Comparison of ENCODE assay signal across 20 mouse cellular contexts in genomic region chr1:23261652-23262051, GRCm38 (mm10).
"Had no signal": no experiment of that assay in that cellular context is flagged by ENCODE, and none has a peak within 500 bp of the region (broad histone marks: within the 10 kb centered on the region; RNA-seq: fewer than 3 reads in every experiment).

No protein-coding gene starts in this region.

- H3K36me3 ChIP-seq: limb, embryonic 12.5 days; limb, embryonic 15.5 days; midbrain, embryonic 12.5 days; midbrain, embryonic 15.5 days; neural tube, embryonic 12.5 days; neural tube, embryonic 15.5 days; stomach, embryonic 15.5 days had no signal

- H3K4me3 ChIP-seq: limb, embryonic 12.5 days; limb, embryonic 15.5 days; midbrain, embryonic 12.5 days; midbrain, embryonic 15.5 days; neural tube, embryonic 12.5 days; neural tube, embryonic 15.5 days; stomach, embryonic 15.5 days had no signal

- H3K4me2 ChIP-seq: limb, embryonic 12.5 days; limb, embryonic 15.5 days; liver, embryonic 11.5 days; lung, embryonic 14.5 days; midbrain, embryonic 12.5 days; midbrain, embryonic 15.5 days; neural tube, embryonic 12.5 days; neural tube, embryonic 15.5 days; stomach, embryonic 15.5 days had no signal

- DNase-seq: left cerebral cortex, postnatal 4 days; liver, postnatal 0 days; lung, embryonic 14.5 days; right cerebral cortex, adult 18-20 months; right cerebral cortex, postnatal 14 days; spleen, adult 18-20 months; thymus, postnatal 25 days had no signal

- H3K9ac ChIP-seq: limb, embryonic 12.5 days; limb, embryonic 15.5 days; liver, embryonic 14.5 days; liver, postnatal 0 days; lung, embryonic 14.5 days; midbrain, embryonic 12.5 days; midbrain, embryonic 15.5 days; neural tube, embryonic 12.5 days; neural tube, embryonic 15.5 days; stomach, embryonic 15.5 days had no signal

- ATAC-seq: inflammation-experienced regulatory T-cells, adult 6 months; intestine, embryonic 16.5 days; liver, postnatal 0 days; lung, postnatal 0 days; midbrain, embryonic 15.5 days had no signal

- H3K27me3 ChIP-seq: limb, embryonic 12.5 days; limb, embryonic 15.5 days; midbrain, embryonic 12.5 days; midbrain, embryonic 15.5 days; neural tube, embryonic 12.5 days; neural tube, embryonic 15.5 days; stomach, embryonic 15.5 days had no signal

- H3K9me3 ChIP-seq: limb, embryonic 12.5 days; limb, embryonic 15.5 days; midbrain, embryonic 12.5 days; midbrain, embryonic 15.5 days; neural tube, embryonic 12.5 days; neural tube, embryonic 15.5 days; stomach, embryonic 15.5 days had no signal

- H3K27ac ChIP-seq: limb, embryonic 12.5 days; limb, embryonic 15.5 days; liver, embryonic 14.5 days; macrophage; midbrain, embryonic 12.5 days; midbrain, embryonic 15.5 days; neural tube, embryonic 12.5 days; neural tube, embryonic 15.5 days; stomach, embryonic 15.5 days had no signal
